Mouse (Mus musculus) liver (tissue): ENCODE measurements at regions not wholly inside any gene's neighbourhood (a gene's known extent, or its start where the extent isn't known, plus 50 kb on each side); places are given as distances from the start of the nearest gene placed in this dataset.

Experiments
- DNase-seq: peaks from one replicate; pipeline ENCODE4 v3.0.0-alpha.2; 2020; ENCODE audit warnings: mixed read lengths

DNA sequence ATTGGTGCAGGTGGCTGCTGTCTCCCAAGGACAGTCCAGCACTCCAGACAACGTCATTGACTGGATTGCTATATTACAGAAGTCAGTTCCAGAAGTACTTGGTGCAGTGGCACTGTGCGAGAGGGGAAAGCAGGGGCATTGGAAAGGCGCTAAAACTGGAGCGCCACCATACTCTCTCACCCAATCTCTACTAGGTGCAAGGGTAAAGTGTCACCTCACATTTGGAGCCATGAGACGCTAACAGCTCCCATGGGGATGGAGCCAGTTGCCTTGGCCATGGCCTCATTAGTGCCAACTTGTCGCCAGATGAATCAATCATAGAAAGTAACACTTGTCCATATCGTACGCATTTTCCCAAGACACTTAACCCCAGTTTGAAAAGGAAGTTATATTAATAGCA is 1617.2 kb upstream of the Gulo start:
- no peak for DNase-seq

DNA sequence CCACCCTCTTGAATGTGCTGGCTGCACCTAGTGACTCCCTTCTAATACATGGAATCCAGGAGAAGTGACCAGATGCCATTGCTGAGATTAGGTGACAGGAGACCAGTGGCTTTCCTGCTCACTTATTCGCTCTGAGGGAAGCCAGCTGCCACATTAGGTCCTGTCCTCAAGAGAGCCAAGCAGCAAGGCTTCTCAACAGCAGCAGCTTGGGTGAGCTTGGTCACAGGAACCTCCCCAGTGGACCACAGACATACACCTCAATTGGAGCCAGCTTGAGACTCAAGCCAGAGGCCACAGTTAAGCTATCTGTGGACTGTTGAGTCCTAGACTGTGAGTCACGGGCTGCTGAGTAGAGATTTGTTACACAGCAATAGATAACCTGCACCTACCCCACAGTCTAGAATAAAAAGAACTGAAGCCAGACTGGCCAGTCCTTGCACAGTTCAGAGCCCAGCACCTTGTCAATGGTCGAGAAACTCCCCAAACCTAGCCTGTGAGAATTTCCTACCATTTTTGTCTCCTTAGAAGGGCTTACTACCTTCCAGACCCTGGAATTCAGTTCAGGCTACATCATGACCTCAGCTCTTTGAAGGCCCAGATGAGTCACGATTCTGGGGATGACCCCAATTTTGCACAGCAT is 1615.0 kb upstream of the Gulo start:
- DNase-seq = no peak

DNA sequence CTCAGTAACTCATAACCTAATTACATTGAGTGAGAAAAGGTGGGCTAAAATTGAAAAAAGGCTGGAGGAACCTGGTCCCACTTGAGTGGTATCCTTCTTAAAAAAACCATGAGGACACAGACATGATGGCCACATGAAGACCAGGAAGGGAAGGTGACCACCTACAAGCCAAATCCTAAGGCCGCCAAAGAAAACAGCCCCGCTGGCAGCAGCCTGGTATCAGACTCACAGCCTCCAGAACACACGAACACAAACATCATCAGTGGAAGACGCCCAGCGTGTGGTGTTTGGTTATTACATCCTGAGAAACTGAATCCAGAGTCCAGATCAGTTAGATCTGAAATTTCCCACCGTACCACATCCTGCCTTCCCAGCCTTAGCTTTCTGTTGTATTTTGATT is 1613.9 kb upstream of the Gulo start:
- no peak for DNase-seq

DNA sequence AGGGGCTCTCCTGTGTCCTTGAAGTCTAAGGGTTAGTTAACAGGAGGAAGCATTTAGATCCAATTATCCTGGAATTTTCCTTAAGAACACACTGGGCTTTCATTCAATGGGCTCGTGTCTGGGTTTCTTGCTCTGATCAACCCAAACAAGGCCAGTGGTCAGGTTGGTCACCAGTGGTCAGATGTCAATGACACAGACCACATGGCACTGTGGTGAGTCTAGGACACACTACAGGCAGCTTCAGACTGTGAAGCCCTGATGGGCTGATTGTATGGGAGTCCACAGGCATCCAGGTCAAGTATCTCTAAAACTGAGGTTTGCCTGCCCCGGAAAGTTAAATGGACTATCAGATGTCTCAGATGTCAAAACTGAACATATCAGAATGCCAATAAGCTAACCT is 1612.5 kb upstream of the Gulo start:
- DNase-seq = no peak

DNA sequence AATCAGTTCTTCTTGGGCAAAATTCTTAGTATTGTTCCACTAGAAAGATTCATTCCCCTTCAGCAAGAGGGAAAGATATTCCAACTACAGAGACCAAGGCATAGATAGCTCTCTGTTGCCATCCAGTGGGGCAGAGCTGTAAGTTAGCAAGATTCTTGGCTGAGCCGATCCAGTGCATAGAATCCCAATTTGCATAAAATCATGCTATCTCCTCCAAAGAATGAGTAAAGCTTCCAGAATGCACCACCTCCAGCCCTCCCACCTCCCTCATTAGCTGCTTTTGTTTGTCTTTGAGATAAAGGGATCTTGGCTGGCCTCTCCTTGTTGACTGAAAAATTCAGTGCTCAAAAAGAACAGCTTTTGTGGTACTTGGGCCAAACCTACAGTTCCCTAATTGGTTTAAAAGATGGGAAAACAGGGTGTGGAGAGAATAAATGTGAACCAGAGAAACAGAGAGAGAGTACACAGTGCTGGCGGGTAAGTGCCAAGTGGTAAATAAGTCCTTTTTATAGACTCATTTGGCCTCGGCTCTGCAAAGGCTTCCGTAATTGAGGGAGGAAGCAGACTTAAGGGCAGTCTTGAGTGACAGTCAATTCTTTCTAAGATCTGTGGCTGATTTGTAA is 1612.0 kb upstream of the Gulo start:
- no peak for DNase-seq

DNA sequence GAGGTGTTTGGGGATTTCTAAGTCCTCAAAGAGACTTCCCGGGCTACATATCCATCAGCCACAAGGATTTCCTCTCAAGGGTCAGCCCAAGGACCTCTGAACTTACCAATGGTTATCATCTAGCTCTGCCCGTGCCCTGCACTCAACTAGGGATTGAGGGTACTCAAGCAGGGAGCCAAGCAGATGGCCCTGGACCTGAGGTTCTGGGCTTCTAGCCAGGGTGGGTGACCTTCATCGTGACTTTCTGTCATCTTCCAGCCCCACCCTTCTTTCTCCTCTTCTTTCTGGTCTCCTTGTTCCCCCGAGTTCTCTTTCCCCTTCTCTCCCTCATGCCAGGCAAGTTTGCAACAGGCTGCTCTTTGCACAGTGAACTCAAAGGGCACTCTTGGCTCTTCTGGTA is 1610.6 kb upstream of the Gulo start:
- DNase-seq = no peak

DNA sequence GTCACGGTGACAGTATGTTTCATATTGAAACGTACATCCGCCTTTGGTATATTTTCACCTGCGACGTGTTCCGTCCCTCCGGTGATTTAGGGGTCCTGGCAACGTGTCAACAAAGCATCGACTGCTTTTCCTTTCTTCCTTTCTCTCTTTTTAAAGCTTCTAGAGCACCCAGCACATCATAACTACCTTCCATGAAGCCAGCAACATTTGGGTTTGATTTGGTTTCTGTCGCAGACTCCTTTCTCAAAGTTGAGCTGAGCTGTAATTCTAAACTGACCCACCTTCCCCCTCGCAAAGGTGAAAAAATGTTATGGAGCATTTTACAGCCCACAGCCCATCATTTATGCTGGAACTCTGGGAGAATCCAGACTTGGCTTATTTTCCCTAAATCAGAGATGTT is 1605.4 kb upstream of the Gulo start:
- DNase-seq = no peak

DNA sequence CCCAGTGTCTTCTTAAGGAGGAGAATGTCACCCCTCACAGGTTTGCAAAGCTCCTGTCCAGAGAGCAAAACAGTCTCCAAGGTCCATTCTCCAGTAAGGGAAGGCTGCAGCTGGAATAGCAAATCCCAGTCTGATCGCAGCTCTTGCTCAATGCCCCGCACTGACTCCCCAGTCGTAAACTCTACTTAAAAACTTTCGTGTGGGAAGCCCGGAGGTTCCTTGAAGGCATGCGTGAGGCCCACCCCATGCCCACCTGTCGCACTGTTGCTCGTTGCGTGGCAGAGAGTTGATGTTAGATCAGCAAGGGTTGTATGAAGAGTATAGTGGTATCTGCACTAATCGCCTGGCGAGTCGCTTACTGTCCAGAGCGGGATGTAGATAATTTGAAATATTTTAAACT is 1604.7 kb upstream of the Gulo start:
- no peak for DNase-seq

DNA sequence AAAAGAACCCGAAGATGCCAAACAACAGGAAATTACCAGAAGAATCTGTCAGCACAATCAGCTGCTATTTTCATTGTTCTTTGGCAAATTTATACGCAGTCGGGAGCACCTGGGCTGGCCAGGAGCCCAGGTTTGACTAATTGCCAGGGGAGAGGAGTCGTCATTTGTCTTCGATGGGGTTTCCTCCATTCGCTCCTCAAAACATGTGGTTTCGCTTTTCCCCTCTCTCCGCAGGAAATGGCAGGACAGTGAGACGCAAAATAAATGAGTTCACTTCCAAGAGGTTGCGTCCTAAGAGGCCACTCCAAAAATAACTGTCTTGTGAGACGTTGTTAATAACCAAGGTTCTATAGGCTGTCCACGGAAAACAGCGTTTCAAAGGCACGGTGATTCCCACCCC is 1604.2 kb upstream of the Gulo start:
- no peak for DNase-seq

DNA sequence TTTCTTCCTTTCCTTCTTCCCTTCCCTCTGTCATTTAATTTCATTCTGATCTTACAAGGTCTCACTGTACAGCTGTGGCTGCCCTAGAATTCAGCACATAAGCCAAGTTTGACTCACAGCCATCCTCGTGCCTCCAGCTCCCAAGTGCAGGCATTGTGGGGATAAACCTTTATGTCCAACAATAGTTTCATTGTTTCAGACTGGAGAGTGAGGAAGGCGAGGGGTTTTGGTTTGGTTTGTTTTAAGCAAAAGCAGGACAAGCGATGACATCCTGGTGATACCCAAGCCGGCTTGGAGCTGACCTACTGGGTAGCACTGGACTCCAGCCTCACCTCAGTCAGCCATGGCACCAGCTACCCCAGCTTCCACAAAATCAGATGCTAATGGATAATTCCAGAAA is 1603.5 kb upstream of the Gulo start:
- DNase-seq = no peak

DNA sequence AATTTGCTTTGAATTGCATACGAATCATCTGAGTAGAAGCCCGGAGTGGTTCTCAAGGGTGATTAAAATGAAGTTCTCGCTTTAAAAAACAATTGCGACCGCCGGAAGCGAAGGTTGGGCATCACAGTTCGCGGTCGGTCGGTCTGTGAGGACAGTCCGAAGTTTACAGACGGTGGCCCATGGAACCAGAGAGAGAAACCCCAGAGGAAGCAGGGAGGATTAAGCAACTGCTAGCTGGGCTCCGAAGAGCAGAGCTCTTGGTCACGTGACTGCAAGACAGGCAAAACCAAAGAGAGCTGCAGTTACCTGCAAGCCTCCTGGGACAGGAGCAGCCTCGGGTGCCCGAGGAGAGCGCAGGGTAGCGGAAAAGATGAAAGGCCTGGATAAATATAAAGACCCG is 1599.3 kb upstream of the Gulo start:
- peak; percentile 23 for DNase-seq

DNA sequence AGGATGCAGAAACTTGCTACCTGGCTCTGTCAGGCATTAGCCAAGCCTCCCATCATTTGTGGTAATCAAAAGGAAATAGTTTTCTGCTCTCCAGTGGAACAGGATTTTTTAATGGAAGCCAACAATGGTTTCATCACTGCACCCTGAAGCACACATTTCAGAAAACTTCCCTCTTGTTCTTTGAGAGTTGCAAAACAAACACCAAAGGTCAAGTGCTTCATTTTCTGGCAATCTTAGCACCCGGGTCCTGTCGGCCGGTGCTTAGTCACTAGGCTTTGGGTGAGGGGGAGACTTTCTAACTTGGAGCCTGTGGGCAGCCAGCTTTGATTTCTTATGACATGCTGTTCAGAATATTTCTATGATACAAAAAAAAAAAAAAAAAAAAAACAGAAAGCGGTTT is 1594.0 kb upstream of the Gulo start:
- no peak for DNase-seq

DNA sequence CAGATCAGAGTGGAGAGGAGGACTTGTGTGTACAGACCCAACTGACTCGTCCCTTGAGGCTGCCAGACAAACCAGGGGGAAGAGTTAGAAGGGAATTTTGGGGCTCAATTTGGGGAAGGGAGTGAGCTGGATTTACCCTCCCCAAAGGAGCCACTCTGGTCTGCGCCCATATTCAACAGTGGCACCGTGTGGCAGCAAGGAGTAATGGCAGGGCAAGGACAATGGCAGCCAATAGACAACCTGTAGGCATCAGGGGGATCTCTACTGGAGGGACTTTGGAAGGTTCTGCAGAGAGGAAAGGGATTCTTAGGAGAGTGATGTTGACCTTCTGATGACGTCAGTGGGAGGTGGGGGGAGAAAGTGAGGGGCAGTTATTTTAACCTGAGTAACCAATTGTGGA is 1590.7 kb upstream of the Gulo start:
- DNase-seq = no peak

DNA sequence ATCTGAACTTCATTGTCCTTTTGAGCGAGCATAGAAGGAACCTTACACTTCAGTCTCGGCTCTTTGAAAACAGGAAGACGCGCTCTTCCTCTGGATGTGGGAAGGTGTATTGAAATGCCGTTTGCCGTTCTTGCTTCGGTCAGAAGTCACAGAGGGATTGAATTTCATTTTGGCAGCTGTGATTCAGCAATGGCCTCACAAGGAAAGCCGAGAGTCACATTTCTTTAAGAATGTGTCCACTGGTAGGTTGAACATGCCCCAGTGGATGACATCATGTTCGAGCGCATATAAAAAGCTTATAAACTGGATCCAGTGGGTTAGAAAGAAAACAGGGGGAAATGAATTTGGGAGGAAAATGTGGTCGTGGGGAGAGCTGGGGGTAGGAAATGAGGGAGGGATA is 1579.6 kb upstream of the Gulo start:
- no peak for DNase-seq

DNA sequence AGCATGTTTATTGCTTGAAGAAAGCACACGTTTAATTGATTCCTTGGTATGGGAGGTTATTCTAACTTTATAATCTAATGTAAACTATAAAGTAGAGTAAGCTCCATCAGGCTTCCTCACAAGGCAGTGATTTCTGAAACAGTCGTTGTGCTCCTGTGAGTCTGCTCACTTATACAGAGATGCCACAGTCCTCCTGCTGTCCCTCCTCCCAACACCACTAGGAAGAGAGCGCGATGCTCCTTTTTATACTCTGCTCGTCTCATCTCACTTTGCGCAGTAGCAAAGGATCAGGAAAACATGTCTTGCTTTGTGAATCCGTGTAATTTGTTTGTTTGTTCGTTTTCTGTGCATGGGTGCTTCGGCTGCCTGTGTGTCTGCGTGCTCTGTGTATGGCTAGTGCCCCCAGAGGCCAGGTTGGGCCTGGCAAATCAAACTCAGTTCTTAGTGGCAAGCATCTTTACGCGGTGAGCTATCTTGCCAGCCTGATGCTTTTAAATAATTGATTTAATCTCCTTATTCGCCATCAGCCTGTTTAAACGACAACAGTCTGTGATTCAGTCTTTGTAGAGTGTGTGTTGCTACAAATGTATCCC is 1575.5 kb upstream of the Gulo start:
- DNase-seq = no peak

DNA sequence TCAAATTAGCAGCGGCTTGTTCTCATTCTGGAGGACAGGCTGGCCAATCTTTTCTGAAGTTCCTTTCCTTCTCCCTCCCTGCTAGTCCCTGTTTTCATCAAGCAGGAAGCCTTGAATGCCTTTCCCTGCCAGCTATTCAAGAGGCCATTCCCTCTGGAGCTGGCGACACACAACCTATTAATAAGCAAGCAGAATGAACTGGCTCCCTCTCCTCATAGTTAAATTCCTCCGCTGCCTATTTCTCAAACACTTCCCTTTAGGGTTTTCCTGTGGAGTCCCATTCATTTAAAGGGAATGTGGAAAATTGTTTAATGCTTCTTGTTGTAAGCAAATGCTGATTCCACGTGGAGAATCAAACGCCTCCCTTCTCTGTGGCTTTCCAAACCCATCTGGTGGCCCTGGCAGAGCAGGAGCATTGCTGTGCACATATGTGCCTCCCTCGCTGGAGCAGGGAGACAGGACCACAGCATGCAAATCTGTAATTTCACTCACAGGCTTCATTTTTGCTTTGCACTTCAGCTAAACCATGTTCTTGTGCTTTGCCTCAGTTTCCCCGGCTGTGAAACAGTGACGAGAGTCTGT is 1573.3 kb upstream of the Gulo start:
- DNase-seq = no peak

DNA sequence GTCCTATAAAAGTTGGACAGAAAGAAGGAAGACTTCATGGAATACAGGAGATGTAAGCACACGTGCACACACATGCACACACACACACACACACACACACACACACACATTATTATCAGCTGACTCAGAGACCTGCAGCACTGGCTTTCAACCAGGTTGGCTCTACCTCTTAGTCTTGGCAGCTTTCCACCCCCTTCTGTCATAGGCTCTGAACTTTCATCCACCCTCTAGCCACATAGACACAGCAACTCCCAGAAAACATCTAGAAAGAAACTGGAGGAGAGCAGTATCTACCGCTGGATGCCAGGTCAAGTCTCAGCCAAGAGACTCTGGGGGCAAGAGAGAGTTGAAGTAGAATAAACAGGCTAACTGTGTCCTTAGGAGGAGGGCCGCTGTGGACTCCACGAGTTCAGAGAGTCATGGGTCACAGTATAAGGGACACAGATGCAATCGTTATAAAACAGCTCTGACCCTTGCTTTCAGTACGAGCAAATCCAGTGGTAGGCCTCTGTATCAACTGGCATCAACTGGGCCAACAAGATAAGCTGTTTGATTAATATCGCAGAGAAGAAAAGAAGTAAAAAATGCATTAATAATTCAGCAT is 1565.4 kb upstream of the Gulo start:
- no peak for DNase-seq

DNA sequence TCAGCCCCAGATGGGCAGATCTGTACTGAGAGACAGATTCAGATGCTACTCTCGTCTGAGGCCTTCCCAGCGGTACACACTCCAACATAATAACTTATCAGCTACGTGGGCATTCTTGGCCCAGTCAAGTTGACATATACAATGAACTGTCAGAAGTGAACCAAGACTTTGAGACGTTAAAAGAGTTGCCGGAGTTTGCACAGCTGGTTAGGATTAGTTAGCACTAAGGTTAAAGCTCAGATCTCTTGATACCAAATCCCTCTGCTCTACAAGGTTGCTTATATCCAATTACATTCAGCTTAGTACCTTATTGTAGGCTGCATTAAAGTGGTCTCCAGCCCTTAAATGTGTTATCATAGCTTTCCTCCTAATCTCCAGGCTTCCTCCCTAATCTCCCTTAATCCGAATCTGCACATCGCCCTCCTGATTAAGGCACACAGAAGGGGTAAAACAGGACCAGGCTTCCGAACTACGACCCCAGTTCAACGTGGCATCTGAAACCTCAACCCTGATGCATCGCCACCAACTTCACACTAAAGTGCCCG is 1564.5 kb upstream of the Gulo start:
- no peak for DNase-seq

DNA sequence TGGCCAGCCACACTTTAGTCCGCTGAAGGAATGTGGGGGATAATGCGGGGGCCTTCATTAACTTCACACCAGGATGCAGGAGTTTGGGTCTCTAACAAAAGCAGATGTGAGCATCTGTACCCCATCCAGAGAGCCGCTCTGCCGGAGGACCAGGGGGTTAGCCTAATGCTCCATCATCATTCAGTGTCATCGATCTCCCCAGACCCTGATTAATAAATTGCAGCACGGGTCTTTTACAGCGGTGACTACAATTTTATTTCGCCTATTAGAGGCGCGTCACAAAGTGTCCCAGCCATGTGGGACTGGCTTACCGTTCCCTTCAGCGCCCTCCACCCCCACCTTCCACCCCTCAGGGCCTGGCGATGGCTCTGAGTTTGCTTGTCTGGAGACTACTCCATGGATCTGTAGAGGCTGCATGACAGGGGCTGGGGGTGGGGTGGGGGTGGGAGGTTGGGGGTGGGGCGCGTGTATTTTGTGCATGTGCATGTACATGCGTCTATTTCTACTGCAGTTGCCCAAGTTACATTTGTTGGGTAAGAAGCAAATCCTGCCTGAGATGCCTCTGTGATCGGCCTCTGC is 1560.8 kb upstream of the Gulo start:
- DNase-seq = no peak

DNA sequence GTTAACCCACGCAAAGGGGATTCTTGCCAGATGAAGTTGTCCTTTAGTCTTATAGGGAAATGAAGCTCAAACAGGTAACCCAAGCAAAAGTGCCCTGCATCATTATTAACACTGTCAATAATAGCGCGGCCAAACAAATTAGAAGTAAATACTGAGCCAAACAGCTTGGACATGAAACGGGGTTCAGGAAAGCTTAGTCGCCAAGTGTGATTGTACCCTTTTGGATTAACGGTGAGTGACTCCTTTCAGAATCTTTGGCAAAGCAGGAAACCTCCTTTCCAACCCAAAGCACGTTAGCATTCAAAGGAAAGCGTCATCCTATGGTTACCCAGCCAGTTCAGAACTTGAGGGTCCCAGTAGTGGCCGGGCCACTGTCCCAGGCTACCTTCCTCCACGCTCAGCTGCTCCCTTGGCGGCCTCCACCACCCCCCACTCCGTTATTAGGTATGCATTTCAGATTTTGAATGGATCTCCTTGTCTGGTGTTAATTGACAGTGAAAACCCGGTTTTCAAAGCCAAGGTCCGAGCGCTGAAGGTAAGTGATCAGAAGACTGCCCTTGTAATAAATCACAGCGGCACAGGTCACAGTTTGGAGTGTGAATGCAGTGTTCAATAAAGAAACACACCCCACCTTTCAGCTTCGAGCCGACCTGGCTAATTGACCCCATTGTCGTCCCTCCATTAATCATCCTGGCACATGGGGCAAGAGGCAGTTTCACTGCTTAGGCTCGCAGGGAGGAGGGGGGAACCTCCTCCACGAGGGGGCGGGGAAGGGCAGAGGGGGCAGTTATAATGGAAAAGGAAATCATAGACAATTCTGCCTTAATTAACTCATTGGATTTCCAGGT is 1560.1 kb upstream of the Gulo start:
- DNase-seq = no peak

DNA sequence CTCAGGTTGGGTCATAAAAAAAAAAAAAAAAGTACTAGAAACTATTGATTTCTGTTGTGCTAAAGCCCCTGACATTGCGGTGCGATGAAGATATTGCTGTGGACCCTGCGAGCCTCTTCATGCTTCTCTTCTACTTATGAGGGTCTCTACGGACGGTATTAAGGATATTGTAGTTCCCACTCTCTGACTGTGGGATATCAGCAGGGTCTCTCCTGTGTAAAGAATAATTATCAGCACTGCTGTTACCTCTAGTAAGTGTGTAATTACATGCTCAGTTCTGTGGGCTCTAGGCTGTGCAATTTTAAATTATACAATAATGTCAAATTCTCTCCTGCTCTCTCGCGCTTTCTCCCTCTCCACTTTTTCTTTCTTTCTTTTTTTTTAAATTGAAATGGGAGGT is 1545.9 kb upstream of the Gulo start:
- DNase-seq = no peak

DNA sequence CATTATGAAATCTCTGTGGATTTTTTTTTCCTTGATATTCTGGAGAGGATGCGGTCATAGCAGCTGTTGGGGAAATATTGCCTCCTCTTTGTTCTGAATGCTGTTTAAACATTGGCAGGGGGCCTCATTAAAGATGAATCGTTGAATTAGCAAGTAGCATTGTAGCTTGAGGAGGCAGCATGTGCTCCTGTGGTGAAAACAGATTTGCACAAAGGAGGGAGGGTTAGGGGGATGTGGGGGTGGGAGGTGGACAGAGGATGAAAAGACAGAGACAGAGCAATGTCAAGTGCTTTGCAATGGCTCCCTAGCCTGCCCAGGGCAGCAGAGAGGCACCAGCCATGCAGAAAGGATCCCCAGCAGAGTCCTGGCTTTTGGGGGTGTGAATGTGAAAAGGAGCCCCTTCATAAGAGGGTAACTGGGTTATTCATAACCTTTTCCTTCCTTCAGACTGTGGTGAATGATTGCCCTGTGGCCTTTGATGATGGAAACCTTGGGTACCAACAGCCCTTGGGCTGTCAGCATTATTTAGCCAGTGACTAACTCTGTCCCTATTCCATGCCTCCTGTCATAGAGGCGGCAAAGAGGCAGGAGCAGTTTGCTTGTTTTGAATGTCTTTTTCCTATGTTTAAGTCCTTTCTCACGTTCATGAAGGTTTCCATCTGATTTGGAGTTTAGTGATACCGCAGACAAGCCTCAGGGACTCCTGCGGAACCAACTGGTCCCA is 1541.6 kb upstream of the Gulo start:
- no peak for DNase-seq
